Mouse (Mus musculus) midbrain, postnatal 0 days (tissue): ENCODE measurements around the gene Fate1. TPM values are rescaled to one million over a fixed set of nuclear protein-coding genes. Genes with fewer than 3 reads are reported as not detected.

ENCODE experiments used
- ATAC-seq: fragments of 200-750 bp; cut with Nextera tagmentation; 2 replicates; pipeline ENCODE4 v1.8.0; 2017; ENCODE audit warnings: moderate number of reproducible peaks, mild to moderate bottlenecking, moderate TSS enrichment, moderate library complexity; ENCODE audit not compliant: low FRiP score
- DNase-seq: peaks from one replicate; pipeline ENCODE4 v3.0.0-alpha.2; 2015; ENCODE audit warnings: low spot score
- H3K27ac ChIP-seq: fragments of 300-500 bp; sonication (generic); 2 replicates; pipeline ENCODE4 v1.5.1; 2014; ENCODE audit warnings: low read depth, mild to moderate bottlenecking, low read length, mixed read lengths
- H3K27me3 ChIP-seq: fragments of 300-500 bp; sonication (generic); 2 replicates; pipeline ENCODE4 v1.6.1; 2014; ENCODE audit warnings: low read length, control low read depth, mixed read lengths; ENCODE audit not compliant: insufficient read depth
- H3K36me3 ChIP-seq: fragments of 300-500 bp; sonication (generic); 2 replicates; pipeline ENCODE4 v1.6.1; 2014; ENCODE audit warnings: low read length, control low read depth, mixed read lengths; ENCODE audit not compliant: insufficient read depth
- H3K4me1 ChIP-seq: fragments of 300-500 bp; sonication (generic); 2 replicates; pipeline ENCODE4 v1.6.1; 2014; ENCODE audit warnings: mild to moderate bottlenecking, control low read depth, antibody characterized with exemption, low read length, mixed read lengths; ENCODE audit not compliant: insufficient read depth
- H3K4me2 ChIP-seq: fragments of 300-500 bp; sonication (generic); 2 replicates; pipeline ENCODE4 v1.6.1; 2014; ENCODE audit warnings: low read depth, mild to moderate bottlenecking, low read length, mixed read lengths; ENCODE audit not compliant: poor library complexity, severe bottlenecking
- H3K4me3 ChIP-seq: fragments of 300-500 bp; sonication (generic); 2 replicates; pipeline ENCODE4 v1.5.1; 2014; ENCODE audit warnings: low read depth, mild to moderate bottlenecking, low read length, moderate library complexity
- H3K9ac ChIP-seq: fragments of 300-500 bp; sonication (generic); replicated peaks from 2 replicates; pipeline ENCODE4 v1.6.1; 2014; ENCODE audit warnings: mild to moderate bottlenecking, low read length, moderate library complexity, mixed read lengths; ENCODE audit not compliant: poor library complexity, severe bottlenecking
- H3K9me3 ChIP-seq: fragments of 300-500 bp; sonication (generic); 2 replicates; pipeline ENCODE4 v1.6.1; 2016; ENCODE audit warnings: low read length, control low read depth
- CTCF ChIP-seq: IDR thresholded peaks from 2 replicates; pipeline ENCODE4 v1.5.1; 2016; ENCODE audit warnings: antibody characterized with exemption, mild to moderate bottlenecking
- WGBS: fragments of 180-500 bp; shearing (Covaris S2); extraction: QIAGEN DNeasy Blood & Tissue Kit; methylation state at CpG from one replicate; pipeline ENCODE4 v1.1.7; 2014; 5-methylcytosine and 5-hydroxymethylcytosine counted together
- polyA plus RNA-seq: library from polyadenylated mRNA; unstranded; fragments of >200 nt; fragmentation: Nextera tagmentation; extraction: Ambion mirVana; gene quantifications from 2 replicates; pipeline ENCODE4 v1.2.1, GENCODE M21; 2015
- total RNA-seq: library from RNA; depleted of rRNA; stranded (reverse); fragments of >200 nt; gene quantifications from 2 replicates; pipeline ENCODE4 v1.2.3, GENCODE M21; 2014; rRNA removed

Gene Fate1
- total and polyA plus RNA-seq, 2 experiments from 2014 or later = 0.55 TPM; not detected in 1

DNA sequence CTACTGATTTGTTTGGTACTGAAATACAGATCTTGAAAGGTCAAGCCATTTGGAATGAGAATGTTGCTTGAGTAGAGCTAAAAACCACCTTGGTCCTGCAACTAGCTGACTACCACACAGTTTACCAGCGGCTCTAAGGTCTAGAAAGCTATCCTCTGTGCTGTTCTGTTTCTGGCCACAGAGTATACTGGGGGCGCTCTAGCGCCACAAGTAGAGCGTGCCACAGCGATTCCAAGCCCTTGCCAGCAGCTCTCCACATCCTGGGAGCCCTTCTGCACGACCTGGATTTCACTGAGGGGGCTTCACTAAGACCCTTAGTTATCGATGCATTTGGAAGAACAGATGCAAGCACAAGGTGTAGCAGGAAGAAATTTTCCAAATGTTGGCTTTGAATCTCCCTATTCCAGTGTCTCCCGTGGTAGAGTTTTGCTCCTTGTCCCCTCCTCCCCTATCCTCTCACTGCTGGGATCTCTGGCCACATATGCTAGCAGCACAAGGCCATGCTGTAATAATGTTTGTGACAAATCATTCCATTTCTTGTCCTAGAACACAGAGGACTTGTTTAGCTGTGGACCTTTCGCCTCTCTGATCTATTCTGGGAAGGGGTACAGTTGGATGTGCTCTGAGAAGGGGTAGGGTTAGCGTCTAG is 50.1 kb downstream of the Fate1 start:
- DNase-seq (peak; percentile 48), ATAC-seq (peak; percentile 71; the same call in 1 of the 2 replicates)
- Histone ChIP-seq H3K9me3 (no peaks in the 10 kb centered on the region), H3K27ac (no peak overlapping the region), H3K4me3 (no peak overlapping the region), H3K9ac (no peak overlapping the region), H3K4me1 (no peaks in the 10 kb centered on the region), H3K27me3 (no peaks in the 10 kb centered on the region), H3K4me2 (no peak overlapping the region), H3K36me3 (no peaks in the 10 kb centered on the region)
- 38% methylated on average over 10 of the region's 10 CpGs for WGBS
- TF ChIP-seq CTCF = peak; percentile 68

DNA sequence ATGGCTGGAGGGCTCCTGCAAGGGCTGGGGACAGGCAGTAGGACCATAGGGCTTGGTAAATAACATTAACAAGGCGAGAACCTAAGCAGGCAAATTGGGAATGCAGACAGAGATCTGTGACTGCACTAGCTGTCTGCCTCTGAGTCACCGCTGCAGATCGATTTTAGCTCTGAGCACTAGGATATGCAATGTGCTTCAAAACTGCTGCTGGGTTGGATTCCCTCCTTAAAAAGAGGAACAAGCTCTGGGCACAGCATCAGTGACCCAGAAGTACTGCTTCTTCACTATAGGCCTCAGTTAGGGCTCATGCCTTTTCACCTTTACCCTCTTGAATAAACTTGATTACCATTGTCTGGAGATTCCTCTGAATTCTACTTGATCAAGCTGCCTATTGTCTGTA is 50.8 kb downstream of the Fate1 start:
- ATAC-seq = no peak

More for the DNA sequence above, 50.8 kb downstream of the Fate1 start:
- TF ChIP-seq CTCF = no peak
- DNase-seq = no peak
- Histone ChIP-seq H3K4me3 (no peak overlapping the region), H3K36me3 (no peaks in the 10 kb centered on the region), H3K4me2 (no peak overlapping the region), H3K4me1 (no peaks in the 10 kb centered on the region), H3K27me3 (no peaks in the 10 kb centered on the region), H3K9ac (no peak overlapping the region), H3K9me3 (no peaks in the 10 kb centered on the region), H3K27ac (no peak overlapping the region)
- 65% methylated on average over 3 of the region's 3 CpGs for WGBS

Other genes with a start within 250 kb of the Fate1 start
- 22.1 and 28.4 TPM in 2 replicates for gene Vma21, start 157.1 kb upstream of the Fate1 start, total RNA-seq
- 71.1 and 72.2 TPM in 2 replicates for gene Vma21, start 157.1 kb upstream of the Fate1 start, polyA plus RNA-seq
- 0.55 and 2.6 TPM in 2 replicates for gene Gm1141, start 52.0 kb upstream of the Fate1 start, total RNA-seq
- 0.23 and 0.30 TPM in 2 replicates for gene Gm1141, start 52.0 kb upstream of the Fate1 start, polyA plus RNA-seq
- gene Prrg3, start 10.4 kb upstream of the Fate1 start, total RNA-seq = 17.6 and 24.4 TPM in 2 replicates
- 9.2 and 9.6 TPM in 2 replicates for gene Prrg3, start 10.4 kb upstream of the Fate1 start, polyA plus RNA-seq
- gene Cnga2, start 18.9 kb downstream of the Fate1 start, total RNA-seq = 0.60 TPM in 1 of 2 replicates, not detected in the other
- gene Cnga2, start 18.9 kb downstream of the Fate1 start, polyA plus RNA-seq = 0.18 and 0.27 TPM in 2 replicates
- gene Magea4, start 249.0 kb downstream of the Fate1 start, total RNA-seq = not detected in 2 replicates
- gene Magea4, start 249.0 kb downstream of the Fate1 start, polyA plus RNA-seq = not detected in 2 replicates